Mouse (Mus musculus): Measurements from ENCODE around the gene Osbpl6. TPM values are rescaled to one million over a fixed set of nuclear protein-coding genes. Genes with fewer than 3 reads are reported as not detected.

Gene Osbpl6
- polyA plus RNA-seq, 1 experiment from 2014 or later, result 13.8 TPM

- H3K36me3 ChIP-seq (ENCODE audit: control insufficient read depth, insufficient read depth, low read length), result no peaks in the 10 kb centered on the region
- no peaks in the 10 kb centered on the region for H3K27me3 ChIP-seq (ENCODE audit: control insufficient read depth, insufficient read depth, low read length)
- no peak overlapping the region for H3K4me2 ChIP-seq (ENCODE audit: low read depth, low read length, severe bottlenecking)
- ATAC-seq (replicated peaks; ENCODE audit: low FRiP score) (no peak), DNase-seq (ENCODE audit: low spot score) (no peak)
- no peaks in the 10 kb centered on the region for H3K9me3 ChIP-seq (ENCODE audit: control insufficient read depth, low read length)
- H3K4me1 ChIP-seq (replicated peaks; ENCODE audit: control insufficient read depth, insufficient read depth, low read length), result no peaks in the 10 kb centered on the region
- H3K4me3 ChIP-seq (ENCODE audit: low read depth, low read length), result no peak overlapping the region
- 96% methylated on average over 11 of the region's 11 CpGs for WGBS
- no peak overlapping the region for H3K27ac ChIP-seq (ENCODE audit: low read depth, low read length)
- no peak overlapping the region for H3K9ac ChIP-seq (ENCODE audit: low read length)
These were observed 92.6 kb downstream of the Osbpl6 start for GRCm38 (mm10) chr2:76498891-76499290.

- H3K4me2 ChIP-seq (ENCODE audit: low read depth, low read length, severe bottlenecking), result no peak overlapping the region
- no peak for ATAC-seq (replicated peaks; ENCODE audit: low FRiP score)
- no peak overlapping the region for H3K9ac ChIP-seq (ENCODE audit: low read length)
- no peak overlapping the region for H3K27ac ChIP-seq (ENCODE audit: low read depth, low read length)
- WGBS, result 58% methylated on average over 12 of the region's 12 CpGs
- no peaks in the 10 kb centered on the region; the same call in 1 of the 2 replicates for H3K9me3 ChIP-seq (ENCODE audit: control insufficient read depth, low read length)
- H3K4me1 ChIP-seq (replicated peaks; ENCODE audit: control insufficient read depth, insufficient read depth, low read length), result no peaks in the 10 kb centered on the region
- DNase-seq (ENCODE audit: low spot score), result no peak
- H3K27me3 ChIP-seq (ENCODE audit: control insufficient read depth, insufficient read depth, low read length), result no peaks in the 10 kb centered on the region
- no peaks in the 10 kb centered on the region for H3K36me3 ChIP-seq (ENCODE audit: control insufficient read depth, insufficient read depth, low read length)
- no peak overlapping the region for H3K4me3 ChIP-seq (ENCODE audit: low read depth, low read length)
These were observed 98.0 kb downstream of the Osbpl6 start for GRCm38 (mm10) chr2:76504122-76504839.

- no peaks in the 10 kb centered on the region for H3K36me3 ChIP-seq (ENCODE audit: control insufficient read depth, insufficient read depth, low read length)
- no peaks in the 10 kb centered on the region for H3K4me1 ChIP-seq (replicated peaks; ENCODE audit: control insufficient read depth, insufficient read depth, low read length)
- H3K4me3 ChIP-seq (ENCODE audit: low read depth, low read length), result no peak overlapping the region
- H3K27me3 ChIP-seq (ENCODE audit: control insufficient read depth, insufficient read depth, low read length), result no peaks in the 10 kb centered on the region
- no peaks in the 10 kb centered on the region; the same call in 1 of the 2 replicates for H3K9me3 ChIP-seq (ENCODE audit: control insufficient read depth, low read length)
- H3K27ac ChIP-seq (ENCODE audit: low read depth, low read length), result no peak overlapping the region
- H3K9ac ChIP-seq (ENCODE audit: low read length), result no peak overlapping the region
- DNase-seq (ENCODE audit: low spot score) (no peak), ATAC-seq (replicated peaks; ENCODE audit: low FRiP score) (no peak)
- H3K4me2 ChIP-seq (ENCODE audit: low read depth, low read length, severe bottlenecking), result no peak overlapping the region
- 93% methylated on average over 2 of the region's 2 CpGs for WGBS
These were observed 98.7 kb downstream of the Osbpl6 start for GRCm38 (mm10) chr2:76504989-76505388.

GRCm38 (mm10) chr2:76511281-76511721 is 105.0 kb downstream of the Osbpl6 start:
- DNase-seq (ENCODE audit: low spot score) (no peak), ATAC-seq (replicated peaks; ENCODE audit: low FRiP score) (no peak)
- no peaks in the 10 kb centered on the region for H3K36me3 ChIP-seq (ENCODE audit: control insufficient read depth, insufficient read depth, low read length)
- H3K27me3 ChIP-seq (ENCODE audit: control insufficient read depth, insufficient read depth, low read length), result no peaks in the 10 kb centered on the region
- H3K4me1 ChIP-seq (replicated peaks; ENCODE audit: control insufficient read depth, insufficient read depth, low read length), result no peaks in the 10 kb centered on the region
- H3K9ac ChIP-seq (ENCODE audit: low read length), result no peak overlapping the region
- H3K9me3 ChIP-seq (ENCODE audit: control insufficient read depth, low read length), result no peaks in the 10 kb centered on the region; the same call in 1 of the 2 replicates
- H3K4me2 ChIP-seq (ENCODE audit: low read depth, low read length, severe bottlenecking), result no peak overlapping the region
- no peak overlapping the region for H3K4me3 ChIP-seq (ENCODE audit: low read depth, low read length)
- WGBS, result 91% methylated on average over 8 of the region's 8 CpGs
- no peak overlapping the region for H3K27ac ChIP-seq (ENCODE audit: low read depth, low read length)

- H3K27ac ChIP-seq (ENCODE audit: low read depth, low read length), result no peak overlapping the region
- no peaks in the 10 kb centered on the region for H3K27me3 ChIP-seq (ENCODE audit: control insufficient read depth, insufficient read depth, low read length)
- H3K4me3 ChIP-seq (ENCODE audit: low read depth, low read length), result no peak overlapping the region
- H3K36me3 ChIP-seq (ENCODE audit: control insufficient read depth, insufficient read depth, low read length), result no peaks in the 10 kb centered on the region
- ATAC-seq (replicated peaks; ENCODE audit: low FRiP score), result no peak
- H3K9me3 ChIP-seq (ENCODE audit: control insufficient read depth, low read length), result no peaks in the 10 kb centered on the region; the same call in 1 of the 2 replicates
- DNase-seq (ENCODE audit: low spot score), result no peak
- no peaks in the 10 kb centered on the region for H3K4me1 ChIP-seq (replicated peaks; ENCODE audit: control insufficient read depth, insufficient read depth, low read length)
- 93% methylated on average over 6 of the region's 6 CpGs for WGBS
- H3K9ac ChIP-seq (ENCODE audit: low read length), result no peak overlapping the region
- H3K4me2 ChIP-seq (ENCODE audit: low read depth, low read length, severe bottlenecking), result no peak overlapping the region
These were observed 105.8 kb downstream of the Osbpl6 start for GRCm38 (mm10) chr2:76512133-76512532.

GRCm38 (mm10) chr2:76512888-76513287 is 106.6 kb downstream of the Osbpl6 start:
- 85% methylated on average over 6 of the region's 6 CpGs for WGBS
- H3K9me3 ChIP-seq (ENCODE audit: control insufficient read depth, low read length), result no peaks in the 10 kb centered on the region; the same call in 1 of the 2 replicates
- H3K9ac ChIP-seq (ENCODE audit: low read length), result no peak overlapping the region
- DNase-seq (ENCODE audit: low spot score), result no peak
- H3K4me2 ChIP-seq (ENCODE audit: low read depth, low read length, severe bottlenecking), result no peak overlapping the region
- no peaks in the 10 kb centered on the region for H3K36me3 ChIP-seq (ENCODE audit: control insufficient read depth, insufficient read depth, low read length)
- no peaks in the 10 kb centered on the region for H3K4me1 ChIP-seq (replicated peaks; ENCODE audit: control insufficient read depth, insufficient read depth, low read length)
- no peaks in the 10 kb centered on the region for H3K27me3 ChIP-seq (ENCODE audit: control insufficient read depth, insufficient read depth, low read length)
- no peak for ATAC-seq (replicated peaks; ENCODE audit: low FRiP score)
- no peak overlapping the region for H3K27ac ChIP-seq (ENCODE audit: low read depth, low read length)
- no peak overlapping the region for H3K4me3 ChIP-seq (ENCODE audit: low read depth, low read length)

- no peak overlapping the region for H3K27ac ChIP-seq (ENCODE audit: low read depth, low read length)
- 89% methylated on average over 3 of the region's 3 CpGs for WGBS
- H3K9me3 ChIP-seq (ENCODE audit: control insufficient read depth, low read length), result no peaks in the 10 kb centered on the region
- H3K4me1 ChIP-seq (replicated peaks; ENCODE audit: control insufficient read depth, insufficient read depth, low read length), result no peaks in the 10 kb centered on the region
- ATAC-seq (replicated peaks; ENCODE audit: low FRiP score), result no peak
- no peak overlapping the region for H3K4me2 ChIP-seq (ENCODE audit: low read depth, low read length, severe bottlenecking)
- H3K9ac ChIP-seq (ENCODE audit: low read length), result no peak overlapping the region
- no peak for DNase-seq (ENCODE audit: low spot score)
- no peaks in the 10 kb centered on the region for H3K27me3 ChIP-seq (ENCODE audit: control insufficient read depth, insufficient read depth, low read length)
- no peak overlapping the region for H3K4me3 ChIP-seq (ENCODE audit: low read depth, low read length)
- no peaks in the 10 kb centered on the region for H3K36me3 ChIP-seq (ENCODE audit: control insufficient read depth, insufficient read depth, low read length)
These were observed 107.0 kb downstream of the Osbpl6 start for GRCm38 (mm10) chr2:76513296-76513695.

- 90% methylated on average over 14 of the region's 14 CpGs for WGBS
- no peaks in the 10 kb centered on the region for H3K9me3 ChIP-seq (ENCODE audit: control insufficient read depth, low read length)
- DNase-seq (ENCODE audit: low spot score), result no peak
- no peak overlapping the region for H3K9ac ChIP-seq (ENCODE audit: low read length)
- H3K27ac ChIP-seq (ENCODE audit: low read depth, low read length), result no peak overlapping the region
- no peak overlapping the region for H3K4me2 ChIP-seq (ENCODE audit: low read depth, low read length, severe bottlenecking)
- H3K27me3 ChIP-seq (ENCODE audit: control insufficient read depth, insufficient read depth, low read length), result no peaks in the 10 kb centered on the region
- H3K4me3 ChIP-seq (ENCODE audit: low read depth, low read length), result no peak overlapping the region
- H3K4me1 ChIP-seq (replicated peaks; ENCODE audit: control insufficient read depth, insufficient read depth, low read length), result no peaks in the 10 kb centered on the region
- no peak for ATAC-seq (replicated peaks; ENCODE audit: low FRiP score)
- H3K36me3 ChIP-seq (ENCODE audit: control insufficient read depth, insufficient read depth, low read length), result no peaks in the 10 kb centered on the region
These were observed 111.2 kb downstream of the Osbpl6 start for GRCm38 (mm10) chr2:76517471-76517870.
